Mouse (Mus musculus): Measurements from ENCODE around the gene Exoc7. TPM values are rescaled to one million over a fixed set of nuclear protein-coding genes. Genes with fewer than 3 reads are reported as not detected.

Gene Exoc7
- 45.3 and 58.0 TPM in 2 replicates for polyA plus RNA-seq (2021; fragmentation: Nextera tagmentation)
- long read RNA-seq, experiment 1, transcript Exoc7-201 (20 exons, 3,337 nt): major isoform, 103 of 152 reads
- long read RNA-seq, experiment 1, transcript Exoc7-202 (18 exons, 3,205 nt): minor isoform, 10 of 152 reads
- long read RNA-seq, experiment 1, partial matches to known transcripts: 18 of 152 reads
- long read RNA-seq, experiment 1, other reads (novel, unspliced or antisense): 17 of 152 reads
- long read RNA-seq, experiment 2, transcript Exoc7-203 (19 exons, 3,298 nt): minor isoform, 20 of 599 reads
- long read RNA-seq, experiment 2, transcript Exoc7-202 (18 exons, 3,205 nt): minor isoform, 67 of 599 reads
- long read RNA-seq, experiment 2, transcript Exoc7-201 (20 exons, 3,337 nt): major isoform, 409 of 599 reads
- long read RNA-seq, experiment 2, partial matches to known transcripts: 17 of 599 reads
- long read RNA-seq, experiment 2, other reads (novel, unspliced or antisense): 86 of 599 reads

DNA sequence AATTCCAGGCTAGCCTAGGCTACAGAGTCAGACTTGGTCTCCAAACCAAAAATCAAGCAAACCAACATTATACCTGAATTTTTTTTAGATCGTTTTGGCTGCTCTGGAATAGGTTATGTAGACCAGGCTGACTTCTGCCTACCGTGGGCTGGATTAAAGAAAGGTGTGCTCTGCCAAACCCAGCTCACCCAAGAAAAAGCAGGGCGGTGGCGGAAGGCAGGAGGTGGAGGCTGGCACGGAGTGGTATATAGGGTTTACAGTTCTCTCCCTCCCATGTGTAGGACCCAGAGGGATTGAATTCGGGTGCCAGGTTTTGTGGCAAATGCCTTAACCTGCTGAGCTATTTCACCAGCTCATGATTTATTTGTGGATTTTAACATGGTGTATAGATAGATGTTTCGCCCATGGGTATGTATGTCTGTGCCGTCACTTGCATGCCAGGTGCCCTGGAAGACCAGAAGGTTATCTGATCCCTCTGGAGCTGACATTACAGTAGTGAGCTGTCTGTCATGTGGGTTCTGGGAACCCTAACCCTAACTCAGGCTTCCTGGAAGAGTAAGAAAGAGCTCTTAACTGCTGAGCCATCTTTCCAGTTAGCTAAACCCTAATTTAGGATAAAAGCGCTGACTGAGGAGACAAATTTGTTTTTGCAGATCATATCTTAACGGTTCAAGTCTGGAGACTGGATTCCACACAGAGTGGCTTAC lies at the start of gene Exoc7:
Gene Exoc7, minus strand, starts transcription at position 215 of the 707 bp plus-strand sequence.

GRCm38 (mm10) chr11:116335244-116336036 lies 28.4 kb upstream of the Exoc7 start, which contains the start of gene Foxj1:
TSS of gene Foxj1 (minus strand) at chr11:116335399.

DNA sequence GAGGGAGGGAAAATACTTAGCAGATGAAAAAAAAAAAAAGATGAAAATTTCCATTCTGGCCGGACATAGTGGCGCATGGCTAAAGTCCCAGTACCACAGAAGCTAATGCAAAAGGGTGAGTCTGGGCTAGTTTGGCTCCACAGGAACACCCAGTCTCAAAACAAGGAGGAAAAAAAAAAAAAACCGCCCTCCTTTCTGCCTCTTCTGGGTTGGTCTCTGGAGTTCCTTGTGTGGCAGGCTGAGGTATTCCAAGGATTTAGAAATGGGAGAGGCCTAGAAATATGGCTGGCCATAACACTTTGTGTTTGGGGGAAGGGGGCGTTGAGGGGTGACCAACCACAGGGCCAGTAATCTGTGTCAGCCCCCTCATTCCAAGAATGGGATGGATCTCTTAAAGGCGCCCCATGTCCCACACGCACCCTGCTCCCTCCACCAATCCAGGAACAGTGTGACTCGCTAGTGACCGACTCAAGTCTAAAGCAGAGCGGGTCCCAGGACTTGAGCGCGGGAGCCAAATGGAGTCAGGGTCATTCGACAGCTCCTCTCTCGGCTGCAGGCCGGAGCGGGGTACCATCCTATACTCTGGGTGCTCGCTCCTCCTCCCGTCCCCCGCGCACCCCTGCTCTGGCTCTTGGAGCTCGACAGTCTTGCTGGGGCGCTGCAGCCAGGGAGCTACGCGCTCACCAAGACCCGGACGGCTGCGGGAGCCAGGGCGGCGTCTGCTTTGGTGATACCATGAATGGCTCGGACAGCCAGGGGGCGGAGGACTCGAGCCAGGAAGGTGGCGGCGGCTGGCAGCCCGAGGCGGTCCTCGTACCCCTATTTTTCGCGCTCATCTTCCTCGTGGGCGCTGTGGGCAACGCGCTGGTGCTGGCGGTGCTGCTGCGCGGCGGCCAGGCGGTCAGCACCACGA lies 26.0 kb downstream of the Exoc7 start, which contains the start of gene Galr2:
Gene Galr2, plus strand, starts transcription at position 189 of the 913 bp plus-strand sequence.

GRCm38 (mm10) chr11:116274045-116274666 lies 32.9 kb downstream of the Exoc7 start, which contains the start of gene Srp68:
TSS of gene Srp68 (minus strand) at chr11:116274217.

Other genes with a start within 250 kb of the Exoc7 start
- gene Unc13d, start 229.3 kb downstream of the Exoc7 start, polyA plus RNA-seq (2021; fragmentation: Nextera tagmentation): 1.4 TPM in 2 replicates
- 285 and 304 TPM in 2 replicates for gene Wbp2, start 220.2 kb downstream of the Exoc7 start, polyA plus RNA-seq (2021; fragmentation: Nextera tagmentation)
- gene Trim47, start 180.0 kb downstream of the Exoc7 start, polyA plus RNA-seq (2021; fragmentation: Nextera tagmentation): 3.4 and 4.0 TPM in 2 replicates
- 1.7 and 1.8 TPM in 2 replicates for gene Trim65, start 176.1 kb downstream of the Exoc7 start, polyA plus RNA-seq (2021; fragmentation: Nextera tagmentation)
- gene Mrpl38, start 168.4 kb downstream of the Exoc7 start, polyA plus RNA-seq (2021; fragmentation: Nextera tagmentation): 70.8 and 78.4 TPM in 2 replicates
- 21.4 and 25.0 TPM in 2 replicates for gene Fbf1, start 139.1 kb downstream of the Exoc7 start, polyA plus RNA-seq (2021; fragmentation: Nextera tagmentation)
- 106 and 115 TPM in 2 replicates for gene Ten1, start 108.4 kb downstream of the Exoc7 start, polyA plus RNA-seq (2021; fragmentation: Nextera tagmentation)
- 85.6 and 87.9 TPM in 2 replicates for gene Acox1, start 108.2 kb downstream of the Exoc7 start, polyA plus RNA-seq (2021; fragmentation: Nextera tagmentation)
- 0.38 and 0.49 TPM in 2 replicates for gene Evpl, start 69.2 kb downstream of the Exoc7 start, polyA plus RNA-seq (2021; fragmentation: Nextera tagmentation)
- 29.3 and 32.2 TPM in 2 replicates for gene Srp68, start 33.0 kb downstream of the Exoc7 start, polyA plus RNA-seq (2021; fragmentation: Nextera tagmentation)
- 0.18 and 0.33 TPM in 2 replicates for gene Galr2, start 26.3 kb downstream of the Exoc7 start, polyA plus RNA-seq (2021; fragmentation: Nextera tagmentation)
- 2.8 and 4.0 TPM in 2 replicates for gene Foxj1, start 28.2 kb upstream of the Exoc7 start, polyA plus RNA-seq (2021; fragmentation: Nextera tagmentation)
- 29.6 and 31.2 TPM in 2 replicates for gene Rnf157, start 105.8 kb upstream of the Exoc7 start, polyA plus RNA-seq (2021; fragmentation: Nextera tagmentation)
- gene Ubald2, start 126.9 kb upstream of the Exoc7 start, polyA plus RNA-seq (2021; fragmentation: Nextera tagmentation): 4.3 and 6.8 TPM in 2 replicates
- 0.18 TPM in 1 of 2 replicates, not detected in the other for gene Qrich2, start 159.0 kb upstream of the Exoc7 start, polyA plus RNA-seq (2021; fragmentation: Nextera tagmentation)
- gene Prpsap1, start 187.0 kb upstream of the Exoc7 start, polyA plus RNA-seq (2021; fragmentation: Nextera tagmentation): 58.7 and 68.3 TPM in 2 replicates
- gene Sphk1, start 223.7 kb upstream of the Exoc7 start, polyA plus RNA-seq (2021; fragmentation: Nextera tagmentation): 0.93 and 3.0 TPM in 2 replicates